In genomic region chr7:110989286-110989879, GRCm38 (mm10) we compare ENCODE assay signal across 16 mouse cellular contexts. TPM values are rescaled to one million over a fixed set of nuclear protein-coding genes. Genes with fewer than 3 reads are reported as not detected.
DNase-seq lines count a peak whose midpoint lies in the region; ATAC-seq and TF ChIP-seq lines count a peak whose summit lies in the region.
"Had no signal": no experiment of that assay in that cellular context is flagged by ENCODE, and none has a peak within 500 bp of the region (broad histone marks: within the 10 kb centered on the region; RNA-seq: fewer than 3 reads in every experiment).

No protein-coding gene starts in this region.

- no peaks in the 10 kb centered on the region for H3K9me3 ChIP-seq in intestine, embryonic 15.5 days
- H3K9me3 ChIP-seq in neural tube, embryonic 15.5 days (replicated peaks) = no peaks in the 10 kb centered on the region
- H3K9me3 ChIP-seq: embryonic facial prominence, embryonic 12.5 days; midbrain, embryonic 13.5 days had no signal

- TF ChIP-seq CTCF in left cerebral cortex, adult 2 months (IDR thresholded peaks at IDR 0.05) = no peak

- peak overlapping the region; percentile 1; the same call in 1 of the 2 replicates for H3K27ac ChIP-seq in left cerebral cortex, adult 2 months
- H3K27ac ChIP-seq in intestine, embryonic 15.5 days = peak overlapping the region; percentile 82
- H3K27ac ChIP-seq in neural tube, embryonic 15.5 days (replicated peaks) = peak overlapping the region; percentile 51
- H3K27ac ChIP-seq: embryonic facial prominence, embryonic 12.5 days; heart, adult 2 months; midbrain, embryonic 13.5 days had no signal

- no peaks in the 10 kb centered on the region for H3K36me3 ChIP-seq in intestine, embryonic 15.5 days
- H3K36me3 ChIP-seq in neural tube, embryonic 15.5 days = no peaks in the 10 kb centered on the region
- H3K36me3 ChIP-seq: embryonic facial prominence, embryonic 12.5 days; midbrain, embryonic 13.5 days had no signal

- DNase-seq in frontal cortex, adult 2 months (ENCODE audit: extremely low spot score in 1 of 2, low spot score in 1 of 2) = no peak
- no peak for DNase-seq in left cerebral cortex, adult 2 months (ENCODE audit: extremely low spot score in 1 of 2, low spot score in 2 of 2)
- DNase-seq in left cerebral cortex, adult 11 months (ENCODE audit: low spot score) = no peak
- no peak for DNase-seq in layer of hippocampus, postnatal 36 days
- DNase-seq in adipocyte (ENCODE audit: low spot score) = no peak
- DNase-seq: adrenal gland, postnatal 25 days; B cell, adult 2 months; cerebellum, adult 11 months had no signal

- H3K27me3 ChIP-seq in intestine, embryonic 15.5 days (replicated peaks) = no peaks in the 10 kb centered on the region
- no peaks in the 10 kb centered on the region for H3K27me3 ChIP-seq in neural tube, embryonic 15.5 days (replicated peaks)
- H3K27me3 ChIP-seq: embryonic facial prominence, embryonic 12.5 days; midbrain, embryonic 13.5 days had no signal

- 41% methylated on average over 5 of the region's 5 CpGs for WGBS in intestine, embryonic 15.5 days
- 23% methylated on average over 5 of the region's 5 CpGs for WGBS in neural tube, embryonic 15.5 days

- ATAC-seq in frontal cortex, adult (ENCODE audit: low TSS enrichment) = peak; percentile 76; the same call in 1 of the 2 replicates
- ATAC-seq in intestine, embryonic 15.5 days = peak; percentile 27; the same call in 1 of the 2 replicates
- ATAC-seq in neural tube, embryonic 15.5 days (ENCODE audit: low FRiP score) = peak; percentile 81
- ATAC-seq: forebrain, embryonic 16.5 days; lung, postnatal 0 days; midbrain, embryonic 13.5 days had no signal

- H3K4me1 ChIP-seq in intestine, embryonic 15.5 days (replicated peaks) = peaks cover 22% of the 10 kb centered on the region
- H3K4me1 ChIP-seq in neural tube, embryonic 15.5 days = peaks cover 25% of the 10 kb centered on the region

- H3K4me2 ChIP-seq in intestine, embryonic 15.5 days (replicated peaks) = no peak overlapping the region
- H3K4me2 ChIP-seq in neural tube, embryonic 15.5 days = no peak overlapping the region
- H3K4me2 ChIP-seq: embryonic facial prominence, embryonic 12.5 days; midbrain, embryonic 13.5 days had no signal

- H3K9ac ChIP-seq in intestine, embryonic 15.5 days = no peak overlapping the region
- H3K9ac ChIP-seq in neural tube, embryonic 15.5 days (replicated peaks) = no peak overlapping the region
- H3K9ac ChIP-seq: embryonic facial prominence, embryonic 12.5 days; midbrain, embryonic 13.5 days had no signal

- intact Hi-C loops in left cerebral cortex, adult 2 months (cut with DNase I) = no loop called here

- H3K4me3 ChIP-seq in left cerebral cortex, adult 2 months = no peak overlapping the region
- no peak overlapping the region for H3K4me3 ChIP-seq in intestine, embryonic 15.5 days (replicated peaks)
- no peak overlapping the region for H3K4me3 ChIP-seq in neural tube, embryonic 15.5 days (replicated peaks)
- H3K4me3 ChIP-seq: embryonic facial prominence, embryonic 12.5 days; heart, adult 2 months; midbrain, embryonic 13.5 days had no signal

RNA-seq across cellular contexts. Expression of gene Mrvi1, which starts 7.1 kb away (rescaled TPM):
- 1.8 and 2.0 TPM in 2 replicates for polyA plus RNA-seq in frontal cortex, adult 2 months (2012; rRNA removed)
- 1 to 10 TPM; 1.4 to 4.3 TPM for total RNA-seq in left cerebral cortex, adult 2 months (2021)
- 15.0 and 16.9 TPM in 2 replicates for polyA plus RNA-seq in intestine, embryonic 15.5 days (2015; fragmentation: Nextera tagmentation; extraction: Ambion mirVana)
- polyA plus RNA-seq in neural tube, embryonic 15.5 days (2015; fragmentation: Nextera tagmentation; extraction: Ambion mirVana) = 1.4 and 3.1 TPM in 2 replicates
- 1 to 10 TPM; 1.3 to 2.7 TPM for total RNA-seq in layer of hippocampus, postnatal 36 days (2021)

RNA-seq across cellular contexts. Expression of gene Ctr9, which starts 39.4 kb away (rescaled TPM):
- 30.4 and 35.5 TPM in 2 replicates for polyA plus RNA-seq in frontal cortex, adult 2 months (2012; rRNA removed)
- 10 to 100 TPM; 40.7 to 44.8 TPM for total RNA-seq in left cerebral cortex, adult 2 months (2021)
- polyA plus RNA-seq in intestine, embryonic 15.5 days (2015; fragmentation: Nextera tagmentation; extraction: Ambion mirVana) = 51.3 and 54.6 TPM in 2 replicates
- 68.3 and 71.5 TPM in 2 replicates for polyA plus RNA-seq in neural tube, embryonic 15.5 days (2015; fragmentation: Nextera tagmentation; extraction: Ambion mirVana)
- 10 to 100 TPM; 50.0 to 56.7 TPM for total RNA-seq in layer of hippocampus, postnatal 36 days (2021)

Comparison
In these comparisons a context has a peak if more than half of its experiments do, and no peak if none do; other contexts are left out.
1. ATAC-seq: peak in every context shown above with its lines; median percentile 81 in neural tube, embryonic 15.5 days; 76 in frontal cortex, adult; 27 in intestine, embryonic 15.5 days.
2. H3K27ac ChIP-seq: peak in every context shown above with its lines; median percentile 82 in intestine, embryonic 15.5 days; 51 in neural tube, embryonic 15.5 days; 1 in left cerebral cortex, adult 2 months.